Mouse (Mus musculus): Measurements from ENCODE around the gene Ydjc. TPM values are rescaled to one million over a fixed set of nuclear protein-coding genes. Genes with fewer than 3 reads are reported as not detected.
A peak's percentile ranks its signal among the peaks of the same experiment; 100 is the strongest.

Gene Ydjc
- total RNA-seq, 2 experiments from 2014 or later, result 2.4 to 6.4 TPM

DNA sequence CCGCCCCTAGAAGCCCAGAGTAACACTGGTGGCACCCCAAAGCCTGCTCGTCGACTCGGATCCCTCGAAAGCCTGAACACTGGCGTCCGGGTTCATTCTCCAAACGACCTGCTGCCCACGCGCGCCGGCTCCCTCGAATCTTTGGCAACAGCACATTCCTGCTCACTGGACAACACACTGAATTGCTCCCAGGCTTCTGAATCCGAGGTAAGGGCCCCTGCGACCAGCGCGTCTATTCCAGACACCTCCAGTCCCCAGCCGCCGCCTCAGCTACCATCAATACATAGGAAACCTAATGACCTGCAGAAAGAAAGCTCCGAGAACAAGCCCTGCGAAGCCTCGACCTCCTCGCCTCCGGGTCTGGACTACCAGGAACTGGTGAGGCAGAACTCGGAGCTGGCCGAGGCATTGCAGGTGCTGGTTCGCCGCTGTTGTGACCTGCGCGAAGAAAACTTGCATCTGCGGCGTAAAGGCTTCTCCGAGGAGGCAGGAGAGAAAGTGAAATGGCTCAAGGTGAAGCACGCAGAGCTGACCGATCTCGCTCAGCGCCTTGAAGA is 65.1 kb downstream of the Ydjc start:
- peak; percentile 31 to 40 for DNase-seq (ENCODE audit: low spot score in 2 of 2)

Small RNAs within 50 kb of the gene (microRNA-seq; reads per million reads assigned to microRNA genes)
- gene Mir130b (ENCODE audit: borderline number of aligned reads in 2 of 2) (160 to 179 reads per million in 2 experiments), gene Mir301b (ENCODE audit: borderline number of aligned reads in 2 of 2) (2.4 reads per million in 2 experiments)

Other genes with a start within 250 kb of the Ydjc start
- 10 to 100 TPM; 29.5 to 36.6 TPM for gene Ppm1f, start 248.2 kb upstream of the Ydjc start, total RNA-seq (2021)
- gene Mapk1, start 161.2 kb upstream of the Ydjc start, total RNA-seq (2021), result 100 to 1,000 TPM; 157 to 186 TPM
- gene Ypel1, start 74.9 kb upstream of the Ydjc start, total RNA-seq (2021), result 1 to 10 TPM; 2.8 to 6.6 TPM
- gene Ppil2, start 33.4 kb upstream of the Ydjc start, total RNA-seq (2021), result 10 to 100 TPM; 71.7 to 90.4 TPM
- gene 2610318N02Rik, start 19.5 kb upstream of the Ydjc start, total RNA-seq (2021), result under 1 TPM in 1 of 2 experiments, not detected in 1; 0.70 TPM
- gene Sdf2l1, start 12.2 kb upstream of the Ydjc start, total RNA-seq (2021), result 10 to 100 TPM; 33.4 to 41.0 TPM
- under 1 TPM in 1 of 2 experiments, not detected in 1; 0.16 TPM for gene Ccdc116, start 2.6 kb downstream of the Ydjc start, total RNA-seq (2021)
- gene Ube2l3, start 58.0 kb downstream of the Ydjc start, total RNA-seq (2021), result 100 to 1,000 TPM; 186 to 220 TPM
- gene Rimbp3, start 64.0 kb downstream of the Ydjc start, total RNA-seq (2021), result under 1 TPM in 1 of 2 experiments, not detected in 1; 0.06 TPM
- 1 to 10 TPM; 2.1 to 2.2 TPM for gene Hic2, start 89.0 kb downstream of the Ydjc start, total RNA-seq (2021)
- 10 to 100 TPM in 1 of 2 experiments, 1 to 10 TPM in 1; 8.1 to 16.6 TPM for gene Tmem191c, start 131.5 kb downstream of the Ydjc start, total RNA-seq (2021)
- gene Serpind1, start 186.8 kb downstream of the Ydjc start, total RNA-seq (2021), result under 1 TPM; 0.29 to 0.30 TPM

All from adrenal gland, adult 18-20 months (tissue).